Mouse (Mus musculus): ENCODE data around the gene Klhl24. TPM values are rescaled to one million over a fixed set of nuclear protein-coding genes. Genes with fewer than 3 reads are reported as not detected.
A peak's percentile ranks its signal among the peaks of the same experiment; 100 is the strongest.
"Not testable (repeated sequence)": the region's sequence is repeated elsewhere in the genome, so short reads cannot be mapped to it uniquely, and the experiment has no call there.

Klhl24 gene
- polyA plus RNA-seq, 1 experiment from 2014 or later = 48.3 TPM

DNA sequence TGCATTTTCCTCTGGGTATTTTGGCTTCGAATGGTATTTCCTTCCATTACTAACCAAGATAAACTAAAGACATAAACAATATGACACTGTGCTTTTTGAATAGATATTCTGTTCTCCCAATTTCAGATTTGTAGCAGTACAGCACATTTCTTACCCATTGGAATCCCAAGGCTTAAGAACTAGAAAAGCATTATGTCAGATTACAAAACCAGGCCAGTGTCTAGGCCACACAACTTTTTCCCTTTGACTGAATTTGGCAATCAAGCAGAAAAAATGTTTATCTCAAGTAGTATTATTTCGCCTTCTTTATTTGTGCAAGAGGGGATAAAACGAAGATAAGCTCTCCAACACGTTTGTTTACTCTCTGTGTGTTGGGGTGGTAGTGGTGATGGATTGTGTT, 18.7 kb downstream of the Klhl24 start:
- Histone ChIP-seq H3K4me3 (ENCODE audit: low read depth, low read length) (no peak overlapping the region), H3K9ac (ENCODE audit: low read depth, low read length) (no peak overlapping the region), H3K9me3 (replicated peaks; ENCODE audit: control insufficient read depth, low read length, poor library complexity, severe bottlenecking) (no peaks in the 10 kb centered on the region), H3K27me3 (ENCODE audit: control insufficient read depth, insufficient read depth, low read depth, low read length) (no peaks in the 10 kb centered on the region), H3K36me3 (ENCODE audit: control insufficient read depth, insufficient read depth, low read length) (peaks cover 24% of the 10 kb centered on the region), H3K4me1 (ENCODE audit: control insufficient read depth, insufficient read depth, low read length) (peaks cover 9% of the 10 kb centered on the region), H3K27ac (ENCODE audit: low read length) (no peak overlapping the region), H3K4me2 (ENCODE audit: low read length) (no peak overlapping the region)
- WGBS = 78% methylated on average over 4 of the region's 4 CpGs
- ATAC-seq = no peak

GRCm38 (mm10) chr16:20126319-20126883, 29.1 kb downstream of the Klhl24 start:
- H3K4me3 ChIP-seq (ENCODE audit: low read depth, low read length); H3K27me3 ChIP-seq (ENCODE audit: control insufficient read depth, insufficient read depth, low read depth, low read length); ATAC-seq; H3K9ac ChIP-seq (ENCODE audit: low read depth, low read length); H3K4me2 ChIP-seq (ENCODE audit: low read length); H3K4me1 ChIP-seq (ENCODE audit: control insufficient read depth, insufficient read depth, low read length); H3K9me3 ChIP-seq (replicated peaks; ENCODE audit: control insufficient read depth, low read length, poor library complexity, severe bottlenecking); H3K27ac ChIP-seq (ENCODE audit: low read length): not testable (repeated sequence)
- WGBS = 88% methylated on average over 10 of the region's 10 CpGs
- peaks cover 35% of the 10 kb centered on the region for H3K36me3 ChIP-seq (ENCODE audit: control insufficient read depth, insufficient read depth, low read length)

DNA sequence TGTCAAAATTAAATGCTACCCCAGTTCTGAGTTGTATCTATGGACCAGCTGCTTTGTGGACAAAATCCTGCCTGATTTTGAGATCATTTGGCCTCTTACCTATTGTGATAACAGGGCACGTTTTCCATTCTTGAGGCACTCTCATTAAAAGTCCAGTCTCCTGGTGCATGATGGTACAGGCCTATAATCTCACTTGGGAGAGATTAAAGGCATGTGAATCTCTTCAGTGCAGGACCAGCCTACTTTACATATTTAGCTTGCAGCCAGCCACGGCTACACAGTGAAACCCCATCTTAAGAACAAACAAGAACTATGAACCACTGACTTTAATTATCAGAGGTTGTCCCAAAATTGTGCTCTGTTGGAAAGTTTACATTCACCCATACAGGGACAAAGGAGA, 33.1 kb downstream of the Klhl24 start:
- 19% methylated on average over 2 of the region's 2 CpGs for WGBS
- ATAC-seq = peak; percentile 78; the same call in 1 of the 2 replicates

DNA sequence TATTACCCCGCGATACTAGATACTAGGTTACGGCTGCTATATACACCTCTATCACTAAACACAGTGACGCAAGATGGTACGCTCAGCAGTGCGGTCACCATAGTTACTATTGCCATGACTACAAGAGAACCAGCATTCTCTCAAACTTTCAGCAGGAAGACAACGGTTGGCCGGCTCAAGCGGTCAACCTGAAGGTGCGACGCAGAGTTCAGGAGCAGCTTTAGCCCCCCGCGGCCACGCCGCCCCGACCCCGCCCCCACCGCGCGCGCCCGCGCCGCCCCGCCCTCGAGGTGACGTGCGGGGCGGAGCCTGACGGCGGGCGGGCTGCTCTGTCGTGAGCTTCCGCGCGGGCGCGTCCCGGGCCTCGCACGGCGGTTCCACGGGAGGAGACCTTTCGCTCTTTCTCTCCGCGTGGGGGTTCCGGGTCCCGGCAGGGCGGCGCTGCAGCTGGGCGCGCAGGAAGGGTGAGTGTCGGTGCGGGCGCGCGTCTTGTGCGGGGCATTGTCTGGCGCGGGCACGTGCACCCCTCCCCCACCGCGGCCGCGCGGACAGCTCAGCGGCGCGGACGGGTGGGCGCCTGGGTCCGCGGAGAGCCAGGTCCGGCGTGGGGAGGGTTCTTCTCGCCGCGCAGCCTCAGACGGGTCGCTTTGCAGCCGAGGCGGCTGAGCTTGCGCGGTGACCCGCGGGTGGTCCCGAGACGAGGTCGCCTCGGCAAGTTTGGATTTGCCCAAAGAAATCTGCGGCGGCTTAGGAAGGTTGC, 43.6 kb downstream of the Klhl24 start, which contains the start of gene Yeats2:
Yeats2 (plus strand) TSS at position 292 of the 760 bp plus-strand sequence.
- Histone ChIP-seq H3K9ac (ENCODE audit: low read depth, low read length) (peak within 1 kb of the TSS; percentile 93), H3K4me2 (ENCODE audit: low read length) (peak within 1 kb of the TSS; percentile 61), H3K36me3 (ENCODE audit: control insufficient read depth, insufficient read depth, low read length) (no peaks in the 10 kb centered on the region), H3K27ac (ENCODE audit: low read length) (peak within 1 kb of the TSS; percentile 98), H3K27me3 (ENCODE audit: control insufficient read depth, insufficient read depth, low read depth, low read length) (no peaks in the 10 kb centered on the region), H3K4me1 (ENCODE audit: control insufficient read depth, insufficient read depth, low read length) (peaks cover 14% of the 10 kb centered on the region), H3K4me3 (ENCODE audit: low read depth, low read length) (peak within 1 kb of the TSS; percentile 83), H3K9me3 (replicated peaks; ENCODE audit: control insufficient read depth, low read length, poor library complexity, severe bottlenecking) (no peaks in the 10 kb centered on the region)
- WGBS = under 1% methylated on average over 75 of the region's 92 CpGs
- ATAC-seq = peak; percentile 97

More for the DNA sequence above, 33.1 kb downstream of the Klhl24 start:
- Histone ChIP-seq H3K4me2 (ENCODE audit: low read length) (no peak overlapping the region), H3K36me3 (ENCODE audit: control insufficient read depth, insufficient read depth, low read length) (peaks cover 11% of the 10 kb centered on the region; the same call in 1 of the 2 replicates), H3K9me3 (replicated peaks; ENCODE audit: control insufficient read depth, low read length, poor library complexity, severe bottlenecking) (no peaks in the 10 kb centered on the region), H3K27me3 (ENCODE audit: control insufficient read depth, insufficient read depth, low read depth, low read length) (no peaks in the 10 kb centered on the region), H3K4me1 (ENCODE audit: control insufficient read depth, insufficient read depth, low read length) (no peaks in the 10 kb centered on the region), H3K9ac (ENCODE audit: low read depth, low read length) (no peak overlapping the region), H3K27ac (ENCODE audit: low read length) (no peak overlapping the region), H3K4me3 (ENCODE audit: low read depth, low read length) (no peak overlapping the region)

- Histone ChIP-seq H3K9me3 (replicated peaks; ENCODE audit: control insufficient read depth, low read length, poor library complexity, severe bottlenecking) (no peaks in the 10 kb centered on the region), H3K36me3 (ENCODE audit: control insufficient read depth, insufficient read depth, low read length) (no peaks in the 10 kb centered on the region), H3K4me1 (ENCODE audit: control insufficient read depth, insufficient read depth, low read length) (peaks cover 14% of the 10 kb centered on the region), H3K9ac (ENCODE audit: low read depth, low read length) (no peak overlapping the region), H3K4me3 (ENCODE audit: low read depth, low read length) (no peak overlapping the region), H3K4me2 (ENCODE audit: low read length) (no peak overlapping the region), H3K27me3 (ENCODE audit: control insufficient read depth, insufficient read depth, low read depth, low read length) (no peaks in the 10 kb centered on the region), H3K27ac (ENCODE audit: low read length) (no peak overlapping the region)
- 99% methylated on average over 3 of the region's 3 CpGs for WGBS
- no peak for ATAC-seq
These were observed 47.2 kb downstream of the Klhl24 start for GRCm38 (mm10) chr16:20144568-20144967.

DNA sequence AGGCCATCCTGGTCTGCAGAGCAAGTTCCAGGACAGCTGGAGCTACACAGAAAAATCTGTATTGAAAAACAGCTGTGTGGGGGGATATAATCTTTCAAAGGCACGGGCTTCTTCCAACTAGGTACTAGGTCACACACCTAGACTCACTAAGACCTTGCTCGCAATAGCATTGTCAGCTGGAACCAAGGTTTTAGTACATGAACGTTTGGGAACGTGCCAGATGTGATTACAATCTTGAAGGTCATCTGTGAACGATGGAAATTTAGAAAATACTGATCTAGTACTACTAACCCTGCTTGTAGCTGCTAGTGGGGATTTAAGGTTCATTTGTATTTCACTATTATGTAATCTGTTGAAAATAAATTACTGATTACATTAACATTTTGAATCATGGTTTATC, 54.6 kb downstream of the Klhl24 start:
- 88% methylated on average over 5 of the region's 5 CpGs for WGBS
- Histone ChIP-seq H3K4me2 (ENCODE audit: low read length) (no peak overlapping the region), H3K4me1 (ENCODE audit: control insufficient read depth, insufficient read depth, low read length) (no peaks in the 10 kb centered on the region), H3K36me3 (ENCODE audit: control insufficient read depth, insufficient read depth, low read length) (peaks cover 9% of the 10 kb centered on the region), H3K9me3 (replicated peaks; ENCODE audit: control insufficient read depth, low read length, poor library complexity, severe bottlenecking) (no peaks in the 10 kb centered on the region), H3K9ac (ENCODE audit: low read depth, low read length) (no peak overlapping the region), H3K27me3 (ENCODE audit: control insufficient read depth, insufficient read depth, low read depth, low read length) (no peaks in the 10 kb centered on the region), H3K4me3 (ENCODE audit: low read depth, low read length) (no peak overlapping the region), H3K27ac (ENCODE audit: low read length) (no peak overlapping the region)
- ATAC-seq = no peak

GRCm38 (mm10) chr16:20153742-20154141, 56.4 kb downstream of the Klhl24 start:
- no peak overlapping the region for H3K4me2 ChIP-seq (ENCODE audit: low read length)
- no peak overlapping the region for H3K27ac ChIP-seq (ENCODE audit: low read length)
- H3K4me3 ChIP-seq (ENCODE audit: low read depth, low read length) = no peak overlapping the region
- H3K4me1 ChIP-seq (ENCODE audit: control insufficient read depth, insufficient read depth, low read length) = no peaks in the 10 kb centered on the region
- H3K9me3 ChIP-seq (replicated peaks; ENCODE audit: control insufficient read depth, low read length, poor library complexity, severe bottlenecking) = no peaks in the 10 kb centered on the region
- H3K36me3 ChIP-seq (ENCODE audit: control insufficient read depth, insufficient read depth, low read length) = peaks cover 14% of the 10 kb centered on the region
- ATAC-seq = no peak
- no peaks in the 10 kb centered on the region for H3K27me3 ChIP-seq (ENCODE audit: control insufficient read depth, insufficient read depth, low read depth, low read length)
- 67% methylated on average over 3 of the region's 3 CpGs for WGBS
- no peak overlapping the region for H3K9ac ChIP-seq (ENCODE audit: low read depth, low read length)

- Histone ChIP-seq H3K27ac (ENCODE audit: low read length) (no peak overlapping the region), H3K4me1 (ENCODE audit: control insufficient read depth, insufficient read depth, low read length) (no peaks in the 10 kb centered on the region), H3K27me3 (ENCODE audit: control insufficient read depth, insufficient read depth, low read depth, low read length) (no peaks in the 10 kb centered on the region), H3K9ac (ENCODE audit: low read depth, low read length) (no peak overlapping the region), H3K9me3 (replicated peaks; ENCODE audit: control insufficient read depth, low read length, poor library complexity, severe bottlenecking) (no peaks in the 10 kb centered on the region), H3K4me2 (ENCODE audit: low read length) (no peak overlapping the region), H3K4me3 (ENCODE audit: low read depth, low read length) (no peak overlapping the region), H3K36me3 (ENCODE audit: control insufficient read depth, insufficient read depth, low read length) (peaks cover 45% of the 10 kb centered on the region)
- 84% methylated on average over 2 of the region's 2 CpGs for WGBS
- ATAC-seq = no peak
These were observed 62.8 kb downstream of the Klhl24 start for GRCm38 (mm10) chr16:20160130-20160529.

DNA sequence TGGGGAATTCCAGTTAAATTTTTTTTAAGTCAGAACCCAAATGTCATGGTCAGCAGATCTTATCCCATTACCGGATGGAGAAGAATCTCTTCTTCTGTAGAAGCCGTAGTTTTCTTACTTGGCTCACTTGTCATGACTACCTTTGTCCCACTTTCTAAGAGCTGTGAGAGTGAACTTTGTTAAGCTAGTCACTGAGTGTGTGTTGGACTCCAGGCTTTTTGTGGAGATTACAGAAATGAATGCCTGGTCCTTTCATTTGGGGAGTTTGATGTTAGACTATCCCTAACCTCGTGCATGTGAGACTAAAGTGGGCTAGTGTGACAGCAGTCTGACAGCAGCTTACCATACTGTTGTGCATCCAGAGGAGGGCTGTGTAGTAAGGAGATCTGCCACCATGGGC, 71.7 kb downstream of the Klhl24 start:
- ATAC-seq = no peak
- H3K9me3 ChIP-seq (replicated peaks; ENCODE audit: control insufficient read depth, low read length, poor library complexity, severe bottlenecking) = 0 out of 2 replicates have a peak, but pooled peaks cover 2% of the 10 kb centered on the region
- H3K27me3 ChIP-seq (ENCODE audit: control insufficient read depth, insufficient read depth, low read depth, low read length) = no peaks in the 10 kb centered on the region
- no peak overlapping the region for H3K4me2 ChIP-seq (ENCODE audit: low read length)
- H3K9ac ChIP-seq (ENCODE audit: low read depth, low read length) = no peak overlapping the region
- 78% methylated on average over 3 of the region's 3 CpGs for WGBS
- H3K4me3 ChIP-seq (ENCODE audit: low read depth, low read length) = no peak overlapping the region
- peaks cover 23% of the 10 kb centered on the region for H3K36me3 ChIP-seq (ENCODE audit: control insufficient read depth, insufficient read depth, low read length)
- no peak overlapping the region for H3K27ac ChIP-seq (ENCODE audit: low read length)
- H3K4me1 ChIP-seq (ENCODE audit: control insufficient read depth, insufficient read depth, low read length) = no peaks in the 10 kb centered on the region
